Mouse (Mus musculus) hindbrain, embryonic 15.5 days (tissue): ENCODE data around the gene Mrpl37. TPM values are rescaled to one million over a fixed set of nuclear protein-coding genes. Genes with fewer than 3 reads are reported as not detected.

Source experiments
- ATAC-seq: fragments of 200-750 bp; cut with Nextera tagmentation; 2 replicates; pipeline ENCODE4 v1.8.0; 2017; ENCODE audit warnings: low read depth, moderate number of reproducible peaks, moderate TSS enrichment; ENCODE audit not compliant: low FRiP score
- H3K27ac ChIP-seq: fragments of 300-500 bp; sonication (generic); replicated peaks from 2 replicates; pipeline ENCODE4 v1.5.1; 2015; ENCODE audit warnings: mild to moderate bottlenecking, inconsistent platforms
- H3K27me3 ChIP-seq: fragments of 300-500 bp; sonication (generic); 2 replicates; pipeline ENCODE4 v1.6.1; 2015; ENCODE audit warnings: control low read depth, inconsistent platforms
- H3K36me3 ChIP-seq: fragments of 300-500 bp; sonication (generic); 2 replicates; pipeline ENCODE4 v1.6.1; 2015; ENCODE audit warnings: control low read depth, inconsistent platforms
- H3K4me1 ChIP-seq: fragments of 300-500 bp; sonication (generic); replicated peaks from 2 replicates; pipeline ENCODE4 v1.6.1; 2015; ENCODE audit warnings: control low read depth, inconsistent platforms
- H3K4me2 ChIP-seq: fragments of 300-500 bp; sonication (generic); 2 replicates; pipeline ENCODE4 v1.6.1; 2015; ENCODE audit warnings: moderate library complexity, mild to moderate bottlenecking, inconsistent platforms
- H3K4me3 ChIP-seq: fragments of 300-500 bp; sonication (generic); 2 replicates; pipeline ENCODE4 v1.5.1; 2015; ENCODE audit warnings: mild to moderate bottlenecking, inconsistent platforms
- H3K9ac ChIP-seq: fragments of 300-500 bp; sonication (generic); 2 replicates; pipeline ENCODE4 v1.6.1; 2015; ENCODE audit warnings: inconsistent platforms
- H3K9me3 ChIP-seq: fragments of 300-500 bp; sonication (generic); 2 replicates; pipeline ENCODE4 v1.6.1; 2016; ENCODE audit warnings: control low read depth, inconsistent platforms
- WGBS: fragments of 180-500 bp; shearing (Covaris S2); methylation state at CpG from one replicate; pipeline ENCODE4 v1.1.7; 2015; 5-methylcytosine and 5-hydroxymethylcytosine counted together
- polyA plus RNA-seq: library from polyadenylated mRNA; unstranded; fragments of >200 nt; fragmentation: Nextera tagmentation; extraction: Ambion mirVana; gene quantifications from 2 replicates; pipeline ENCODE4 v1.2.1, GENCODE M21; 2015

The Mrpl37 gene
- polyA plus RNA-seq, 1 experiment from 2014 or later: 85.2 TPM

DNA sequence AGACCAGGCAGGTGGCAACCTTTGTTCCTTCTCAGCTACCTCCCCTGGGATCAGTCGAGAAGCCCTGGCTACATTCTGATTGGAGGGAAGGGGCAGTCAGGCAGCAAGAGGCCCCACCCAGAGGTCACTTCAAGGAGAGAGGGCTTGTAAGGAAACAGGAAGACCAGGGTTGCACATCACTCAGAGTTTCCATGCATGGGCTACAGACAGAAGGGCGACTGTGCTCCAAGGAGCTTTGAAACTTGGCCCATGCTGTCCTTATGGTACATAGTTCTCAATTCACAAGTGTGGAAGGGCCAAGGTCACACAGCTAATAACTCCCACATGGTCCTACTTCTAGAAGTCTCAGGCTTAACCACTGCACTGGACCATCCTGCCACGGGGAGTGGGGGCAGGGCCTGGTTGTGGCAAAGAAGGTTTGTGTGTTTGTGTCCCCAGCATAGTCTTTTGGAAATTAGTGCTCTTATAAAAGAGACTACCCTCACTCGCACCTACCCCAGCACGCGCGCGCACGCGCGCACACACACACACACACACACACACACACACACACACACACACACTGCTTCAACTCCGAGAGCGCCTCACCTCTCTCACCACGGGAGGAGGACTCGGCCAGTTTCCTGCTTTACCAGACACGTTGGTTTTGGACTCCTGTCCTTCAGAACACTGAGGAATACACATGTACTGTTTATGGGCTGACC is 28.0 kb upstream of the Mrpl37 start:
- Histone ChIP-seq H3K4me1 (peaks cover 22% of the 10 kb centered on the region), H3K4me3 (no peak overlapping the region), H3K36me3 (no peaks in the 10 kb centered on the region), H3K4me2 (no peak overlapping the region), H3K27me3 (no peaks in the 10 kb centered on the region), H3K9me3 (no peaks in the 10 kb centered on the region), H3K27ac (no peak overlapping the region), H3K9ac (no peak overlapping the region)
- 84% methylated on average over 16 of the region's 16 CpGs for WGBS
- ATAC-seq: no peak

GRCm38 (mm10) chr4:107091696-107092095 is 25.0 kb upstream of the Mrpl37 start:
- H3K36me3 ChIP-seq: no peaks in the 10 kb centered on the region
- H3K9ac ChIP-seq: no peak overlapping the region
- 83% methylated on average over 14 of the region's 14 CpGs for WGBS
- no peaks in the 10 kb centered on the region for H3K27me3 ChIP-seq
- H3K27ac ChIP-seq: no peak overlapping the region
- H3K4me3 ChIP-seq: no peak overlapping the region
- no peaks in the 10 kb centered on the region for H3K9me3 ChIP-seq
- H3K4me1 ChIP-seq: peaks cover 10% of the 10 kb centered on the region
- ATAC-seq: no peak
- no peak overlapping the region for H3K4me2 ChIP-seq

DNA sequence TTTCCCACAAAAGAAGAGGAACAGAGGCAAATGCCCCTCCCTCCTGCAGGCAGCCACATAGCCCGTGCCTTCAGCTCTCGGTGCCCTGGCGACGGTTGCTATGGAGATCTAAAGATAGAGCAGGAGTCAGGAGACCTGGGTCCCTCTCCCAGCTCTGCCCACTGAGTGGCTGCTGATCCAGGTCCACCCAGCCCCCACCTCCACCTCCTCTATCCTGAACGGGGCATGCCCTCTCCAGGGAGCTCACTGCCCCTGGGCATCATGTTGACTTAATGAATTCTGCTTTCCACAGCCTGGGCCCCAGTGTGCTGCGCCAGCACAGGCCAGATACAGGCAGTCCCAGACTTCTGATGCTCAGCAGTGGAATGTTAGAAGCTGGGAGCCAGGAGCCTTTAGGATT is 18.2 kb upstream of the Mrpl37 start:
- WGBS: 1% methylated on average over 6 of the region's 6 CpGs
- no peak overlapping the region for H3K4me2 ChIP-seq

DNA sequence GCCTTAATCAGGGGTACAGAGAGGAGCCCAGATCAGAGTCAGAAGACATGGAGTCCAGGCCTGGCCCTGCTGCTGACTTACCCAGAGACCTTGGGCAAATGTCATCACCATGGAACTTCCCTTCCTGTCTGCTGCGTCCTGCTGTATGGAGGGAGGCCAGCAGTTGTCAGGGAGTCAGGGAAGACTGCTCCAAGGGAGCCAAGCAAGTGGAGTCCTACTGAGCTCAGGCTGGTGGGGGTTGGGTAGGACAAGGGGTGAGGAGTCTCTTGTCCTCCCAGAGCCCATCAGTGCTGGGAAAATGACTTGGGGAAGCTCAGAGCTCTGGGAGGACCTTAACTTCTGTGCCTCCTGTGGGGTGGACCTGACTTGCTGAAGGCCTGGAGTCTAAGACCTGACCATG is 17.7 kb upstream of the Mrpl37 start:
- no peaks in the 10 kb centered on the region for H3K27me3 ChIP-seq
- H3K4me1 ChIP-seq: peaks cover 17% of the 10 kb centered on the region
- no peaks in the 10 kb centered on the region for H3K9me3 ChIP-seq
- no peak overlapping the region for H3K4me3 ChIP-seq
- H3K36me3 ChIP-seq: no peaks in the 10 kb centered on the region
- peak overlapping the region; percentile 75 for H3K27ac ChIP-seq
- no peak overlapping the region for H3K9ac ChIP-seq
- WGBS: 0% methylated on average over 1 of the region's 1 CpGs
- ATAC-seq: peak; percentile 67
- no peak overlapping the region for H3K4me2 ChIP-seq

More for the DNA sequence above, 18.2 kb upstream of the Mrpl37 start:
- Histone ChIP-seq H3K9me3 (no peaks in the 10 kb centered on the region), H3K27ac (peak overlapping the region; percentile 75), H3K36me3 (no peaks in the 10 kb centered on the region), H3K9ac (no peak overlapping the region), H3K27me3 (no peaks in the 10 kb centered on the region), H3K4me3 (no peak overlapping the region), H3K4me1 (peaks cover 17% of the 10 kb centered on the region)
- peak; percentile 93 for ATAC-seq

- Histone ChIP-seq H3K27me3 (no peaks in the 10 kb centered on the region), H3K9ac (no peak overlapping the region), H3K4me1 (peaks cover 17% of the 10 kb centered on the region), H3K36me3 (no peaks in the 10 kb centered on the region), H3K4me3 (no peak overlapping the region), H3K27ac (no peak overlapping the region), H3K9me3 (no peaks in the 10 kb centered on the region), H3K4me2 (no peak overlapping the region)
- WGBS: 88% methylated on average over 4 of the region's 4 CpGs
- ATAC-seq: no peak
These were observed 16.5 kb upstream of the Mrpl37 start for GRCm38 (mm10) chr4:107083126-107083525.

- ATAC-seq: no peak
- 84% methylated on average over 3 of the region's 3 CpGs for WGBS
These were observed 15.5 kb upstream of the Mrpl37 start for GRCm38 (mm10) chr4:107082185-107082584.

DNA sequence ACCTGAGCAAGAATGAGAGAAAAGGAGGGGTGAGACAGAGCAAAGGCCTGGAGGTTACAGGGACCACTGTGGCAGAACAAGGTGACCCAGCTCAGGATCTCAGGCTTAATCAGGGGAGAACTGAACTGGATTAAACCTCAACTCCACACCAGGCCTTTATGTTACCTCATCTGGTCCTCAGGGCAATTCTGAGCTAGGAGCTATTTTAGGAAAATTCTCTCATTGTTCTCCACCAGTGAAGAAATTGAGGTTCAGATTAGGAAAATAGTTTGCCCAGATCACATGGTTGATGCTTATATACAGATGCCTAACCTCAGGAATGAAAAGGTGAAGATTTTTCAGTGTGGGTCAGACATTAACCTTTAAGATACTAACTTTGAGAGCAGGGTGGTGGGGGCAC is 13.0 kb upstream of the Mrpl37 start:
- Histone ChIP-seq H3K9me3 (no peaks in the 10 kb centered on the region), H3K4me2 (no peak overlapping the region), H3K4me3 (no peak overlapping the region), H3K9ac (no peak overlapping the region), H3K36me3 (no peaks in the 10 kb centered on the region), H3K27ac (no peak overlapping the region), H3K27me3 (no peaks in the 10 kb centered on the region), H3K4me1 (peaks cover 11% of the 10 kb centered on the region)
- no peak for ATAC-seq

More at GRCm38 (mm10) chr4:107082185-107082584, 15.5 kb upstream of the Mrpl37 start:
- Histone ChIP-seq H3K9me3 (no peaks in the 10 kb centered on the region), H3K4me3 (no peak overlapping the region), H3K9ac (no peak overlapping the region), H3K4me2 (no peak overlapping the region), H3K27ac (no peak overlapping the region), H3K4me1 (peaks cover 17% of the 10 kb centered on the region), H3K27me3 (no peaks in the 10 kb centered on the region), H3K36me3 (no peaks in the 10 kb centered on the region)

DNA sequence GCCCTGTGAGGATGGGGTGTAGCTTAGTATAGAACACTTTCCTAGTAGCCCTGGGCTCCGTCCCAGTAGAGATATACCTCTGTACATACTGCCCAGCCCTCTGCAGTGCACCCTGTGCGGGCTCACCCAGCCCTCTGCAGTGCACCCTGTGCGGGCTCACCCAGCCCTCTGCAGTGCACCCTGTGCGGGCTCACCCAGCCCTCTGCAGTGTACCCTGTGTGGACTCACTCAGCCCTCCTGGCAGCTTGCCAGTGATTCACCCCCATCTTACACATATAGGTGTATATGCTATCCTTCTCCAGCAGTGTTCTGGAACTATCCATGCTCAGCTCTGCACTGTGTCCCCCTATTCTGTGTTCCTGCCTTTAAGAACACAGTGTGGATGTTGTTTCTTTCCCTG is 12.2 kb upstream of the Mrpl37 start:
- WGBS: 85% methylated on average over 4 of the region's 4 CpGs
- Histone ChIP-seq H3K4me3 (no peak overlapping the region), H3K27ac (no peak overlapping the region), H3K27me3 (no peaks in the 10 kb centered on the region), H3K4me1 (peaks cover 3% of the 10 kb centered on the region; the same call in 1 of the 2 replicates), H3K9ac (no peak overlapping the region), H3K36me3 (no peaks in the 10 kb centered on the region), H3K4me2 (no peak overlapping the region), H3K9me3 (no peaks in the 10 kb centered on the region)
- ATAC-seq: 0 out of 2 replicates have a peak, but pooled peaks have one; percentile 53

- Histone ChIP-seq H3K9ac (no peak overlapping the region), H3K4me3 (no peak overlapping the region), H3K4me2 (no peak overlapping the region), H3K27me3 (no peaks in the 10 kb centered on the region), H3K4me1 (no peaks in the 10 kb centered on the region), H3K36me3 (no peaks in the 10 kb centered on the region), H3K27ac (no peak overlapping the region), H3K9me3 (no peaks in the 10 kb centered on the region)
- 79% methylated on average over 5 of the region's 5 CpGs for WGBS
- ATAC-seq: no peak
These were observed 8.8 kb upstream of the Mrpl37 start for GRCm38 (mm10) chr4:107075456-107075855.

DNA sequence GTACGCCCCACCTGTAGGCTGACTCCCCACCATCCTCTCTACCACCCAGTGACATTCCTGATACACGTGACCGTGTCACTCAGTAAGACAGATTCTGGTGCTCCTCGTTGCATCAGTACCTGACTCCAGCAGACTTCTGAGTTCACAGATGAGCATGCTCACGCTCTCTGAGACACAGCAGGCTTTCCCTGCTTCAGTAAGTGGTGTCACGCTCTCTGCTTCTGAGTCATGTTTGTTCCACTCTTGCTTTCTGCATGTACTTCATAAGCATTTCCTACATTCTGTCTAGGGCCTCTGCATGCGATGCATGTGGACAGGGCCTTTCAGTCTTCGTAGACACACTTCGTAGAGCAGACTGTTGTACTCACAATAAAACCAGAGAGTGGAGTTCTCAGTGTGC is 5.7 kb upstream of the Mrpl37 start:
- no peaks in the 10 kb centered on the region for H3K9me3 ChIP-seq
- no peak overlapping the region for H3K9ac ChIP-seq
- no peaks in the 10 kb centered on the region for H3K27me3 ChIP-seq
- H3K4me1 ChIP-seq: peaks cover 5% of the 10 kb centered on the region
- no peak overlapping the region for H3K4me2 ChIP-seq
- no peak overlapping the region for H3K4me3 ChIP-seq
- no peaks in the 10 kb centered on the region for H3K36me3 ChIP-seq
- no peak overlapping the region for H3K27ac ChIP-seq
- ATAC-seq: no peak
- WGBS: 81% methylated on average over 9 of the region's 9 CpGs

- peaks cover 17% of the 10 kb centered on the region; the same call in 1 of the 2 replicates for H3K36me3 ChIP-seq
- peak; percentile 77 for ATAC-seq
- H3K4me2 ChIP-seq: peak overlapping the region; percentile 98
- peak overlapping the region; percentile 79 for H3K4me3 ChIP-seq
- H3K27ac ChIP-seq: peak overlapping the region; percentile 35
- WGBS: 2% methylated on average over 33 of the region's 33 CpGs
- H3K9ac ChIP-seq: peak overlapping the region; percentile 53
- H3K27me3 ChIP-seq: no peaks in the 10 kb centered on the region
- peaks cover 18% of the 10 kb centered on the region for H3K4me1 ChIP-seq
- no peaks in the 10 kb centered on the region for H3K9me3 ChIP-seq
These were observed 628 bp upstream of the Mrpl37 start for GRCm38 (mm10) chr4:107067151-107067840.

DNA sequence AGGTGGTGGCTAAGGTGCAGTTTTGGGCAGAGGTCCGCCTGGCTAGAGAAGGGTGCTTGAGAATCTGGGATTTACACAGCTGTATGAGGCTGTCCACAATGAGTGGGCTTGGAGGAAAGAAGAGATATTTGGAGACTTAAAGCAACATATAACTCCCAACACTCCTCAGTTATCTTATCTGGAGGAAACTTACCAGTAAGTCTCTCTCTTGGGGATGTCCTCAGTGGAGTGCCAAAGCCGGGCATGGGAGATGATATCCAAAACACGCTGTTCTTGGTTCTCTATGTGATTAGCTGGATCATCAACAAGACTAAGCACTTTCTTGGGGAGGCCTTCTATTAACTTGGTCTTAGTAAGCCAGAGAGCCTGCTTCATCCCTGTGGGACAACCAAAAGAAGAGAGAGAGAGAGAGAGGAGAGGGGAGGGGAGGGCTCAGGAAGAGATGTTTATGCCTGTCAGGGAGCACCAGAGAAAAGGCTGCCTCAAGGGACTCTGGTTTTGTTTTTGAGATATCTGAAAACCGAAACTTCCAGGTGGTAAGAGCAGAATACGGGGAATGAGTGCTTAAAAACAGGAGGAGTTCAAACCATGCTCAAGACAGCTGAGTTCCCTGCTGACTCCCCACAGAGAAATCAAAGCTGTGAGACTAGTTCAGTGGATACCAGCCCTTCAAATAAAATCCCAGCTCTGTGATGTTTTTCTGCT is 2.1 kb downstream of the Mrpl37 start:
- no peak for ATAC-seq
- H3K4me2 ChIP-seq: no peak overlapping the region
- H3K9me3 ChIP-seq: no peaks in the 10 kb centered on the region
- H3K4me3 ChIP-seq: no peak overlapping the region
- H3K27ac ChIP-seq: no peak overlapping the region
- H3K4me1 ChIP-seq: peaks cover 18% of the 10 kb centered on the region
- WGBS: 93% methylated on average over 5 of the region's 5 CpGs
- H3K27me3 ChIP-seq: no peaks in the 10 kb centered on the region
- H3K36me3 ChIP-seq: peaks cover 37% of the 10 kb centered on the region
- H3K9ac ChIP-seq: no peak overlapping the region
